Mouse (Mus musculus) small intestine, adult 2 months (tissue): ENCODE results near the gene Bcr.

ENCODE experiments used
- CTCF ChIP-seq: fragments of 200-500 bp; IDR thresholded peaks from 2 replicates; pipeline ENCODE4 v1.5.1; 2012; ENCODE audit warnings: low read depth, mild to moderate bottlenecking, control low read depth, inconsistent platforms, low read length, moderate library complexity, mixed read lengths; ENCODE audit not compliant: insufficient replicate concordance, insufficient read length; ENCODE audit errors: extremely low read depth
- POLR2A ChIP-seq: fragments of 200-500 bp; IDR thresholded peaks from 2 replicates; pipeline ENCODE4 v1.6.1; 2012; ENCODE audit warnings: low read depth, mild to moderate bottlenecking, control low read depth, inconsistent platforms, low read length, moderate library complexity

- TF ChIP-seq CTCF (no peak), POLR2A (no peak)
Measured at GRCm38 (mm10) chr10:75068086-75068485, 7.7 kb downstream of the Bcr start.
